Mouse (Mus musculus) frontal cortex, postnatal 14 days (tissue): ENCODE measurements at regions not wholly inside any gene's neighbourhood (a gene's known extent, or its start where the extent isn't known, plus 50 kb on each side); places are given as distances from the start of the nearest gene placed in this dataset.

Experiments
- DNase-seq, 2 experiments: peaks; one replicate each; pipeline ENCODE4 v3.0.0; 2022; ENCODE audit warnings: low spot score in 2 of 2

DNA sequence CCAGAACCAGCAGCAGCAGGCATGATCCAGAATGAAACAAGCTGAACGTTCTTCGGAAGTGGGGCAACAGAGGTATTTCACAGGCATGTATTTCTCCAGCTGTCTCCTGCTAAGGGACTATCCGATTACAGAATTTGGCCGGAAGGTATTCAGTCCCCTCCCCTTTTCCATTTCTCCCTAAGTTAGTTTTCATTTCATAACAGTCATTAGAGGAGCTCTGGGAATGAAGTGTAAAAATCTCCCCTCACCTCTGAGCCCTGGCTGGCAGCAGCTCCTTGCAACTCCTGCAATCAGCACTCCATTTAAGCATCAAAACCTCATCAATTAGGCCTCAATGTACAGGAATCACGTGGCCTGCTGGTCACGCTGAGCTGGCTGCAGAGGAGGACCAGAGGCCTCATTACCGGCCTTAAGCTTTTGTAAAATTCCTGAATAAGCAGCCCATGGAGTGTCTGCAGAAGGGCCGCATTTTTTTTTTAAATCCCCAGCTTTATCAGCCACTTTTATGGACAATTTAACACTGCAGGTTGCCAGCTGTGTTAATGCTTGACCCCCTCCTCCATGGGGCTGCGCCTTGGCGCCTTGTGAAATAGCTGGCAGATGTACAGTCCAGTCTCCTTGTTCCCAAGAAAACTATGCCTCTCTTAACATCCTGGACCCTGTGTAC, 456.1 kb upstream of the Kirrel3 start:
- no peak for DNase-seq

DNA sequence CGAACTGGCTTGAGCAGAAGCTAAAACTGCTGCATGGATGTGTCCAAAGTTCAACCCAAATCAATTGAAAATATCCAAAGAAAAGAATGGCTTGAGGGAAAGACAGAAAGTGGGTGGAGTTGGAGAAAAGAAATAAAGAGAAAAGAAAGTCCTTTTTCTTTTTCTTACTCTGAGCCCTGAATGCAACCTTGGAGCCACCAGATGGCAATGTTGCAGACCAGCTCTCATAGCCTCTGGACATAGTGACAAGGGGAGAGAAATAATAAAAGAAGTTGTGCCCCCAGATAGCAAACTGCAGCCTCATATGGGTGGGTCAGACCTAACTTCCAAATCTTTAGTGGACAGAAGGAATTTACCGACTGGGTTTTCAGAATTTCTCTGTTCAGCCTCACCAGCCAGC, 431.3 kb upstream of the Kirrel3 start:
- DNase-seq: peak in 1 of 2 experiments; percentile 5
